Mouse (Mus musculus) hindbrain, postnatal 0 days (tissue): ENCODE measurements around the gene Nell2. TPM values are rescaled to one million over a fixed set of nuclear protein-coding genes. Genes with fewer than 3 reads are reported as not detected.

Source experiments
- ATAC-seq: fragments of 200-750 bp; cut with Nextera tagmentation; 2 replicates; pipeline ENCODE4 v1.8.0; 2017; ENCODE audit warnings: mild to moderate bottlenecking, moderate TSS enrichment, moderate library complexity
- DNase-seq: peaks from one replicate; pipeline ENCODE4 v3.0.0-alpha.2; 2015; ENCODE audit warnings: low spot score
- H3K27ac ChIP-seq: fragments of 300-500 bp; sonication (generic); 2 replicates; pipeline ENCODE4 v1.5.1; 2014; ENCODE audit warnings: mild to moderate bottlenecking
- H3K27me3 ChIP-seq: fragments of 300-500 bp; sonication (generic); 2 replicates; pipeline ENCODE4 v1.6.1; 2014; ENCODE audit warnings: low read length, mixed read lengths; ENCODE audit not compliant: insufficient read depth
- H3K36me3 ChIP-seq: fragments of 300-500 bp; sonication (generic); 2 replicates; pipeline ENCODE4 v1.6.1; 2014; ENCODE audit warnings: low read length, mixed read lengths; ENCODE audit not compliant: insufficient read depth
- H3K4me1 ChIP-seq: fragments of 300-500 bp; sonication (generic); 2 replicates; pipeline ENCODE4 v1.6.1; 2014; ENCODE audit warnings: antibody characterized with exemption, low read length, mixed read lengths; ENCODE audit not compliant: insufficient read depth
- H3K4me2 ChIP-seq: fragments of 300-500 bp; sonication (generic); 2 replicates; pipeline ENCODE4 v1.6.1; 2014; ENCODE audit warnings: low read depth, mild to moderate bottlenecking, low read length, moderate library complexity, mixed read lengths
- H3K4me3 ChIP-seq: fragments of 300-500 bp; sonication (generic); 2 replicates; pipeline ENCODE4 v1.5.1; 2014; ENCODE audit warnings: low read length
- H3K9ac ChIP-seq: fragments of 300-500 bp; sonication (generic); replicated peaks from 2 replicates; pipeline ENCODE4 v1.6.1; 2014; ENCODE audit warnings: mild to moderate bottlenecking, low read length, moderate library complexity, mixed read lengths
- H3K9me3 ChIP-seq: fragments of 300-500 bp; sonication (generic); 2 replicates; pipeline ENCODE4 v1.6.1; 2016; ENCODE audit warnings: low read length, mixed read lengths
- CTCF ChIP-seq: IDR thresholded peaks from 2 replicates; pipeline ENCODE4 v1.5.1; 2016; ENCODE audit warnings: antibody characterized with exemption, control low read depth, low read depth
- whole genome bisulfite sequencing: fragments of 180-500 bp; shearing (Covaris S2); extraction: QIAGEN DNeasy Blood & Tissue Kit; methylation state at CpG from one replicate; pipeline ENCODE4 v1.1.7; 2014; 5-methylcytosine and 5-hydroxymethylcytosine counted together
- polyA plus RNA-seq: library from polyadenylated mRNA; unstranded; fragments of >200 nt; fragmentation: Nextera tagmentation; extraction: Ambion mirVana; gene quantifications from 2 replicates; pipeline ENCODE4 v1.2.1, GENCODE M21; 2015
- total RNA-seq: library from RNA; depleted of rRNA; stranded (reverse); fragments of >200 nt; gene quantifications from 2 replicates; pipeline ENCODE4 v1.2.3, GENCODE M21; 2014

Nell2 gene
- total and polyA plus RNA-seq, 2 experiments from 2014 or later, result 148 to 173 TPM

DNA sequence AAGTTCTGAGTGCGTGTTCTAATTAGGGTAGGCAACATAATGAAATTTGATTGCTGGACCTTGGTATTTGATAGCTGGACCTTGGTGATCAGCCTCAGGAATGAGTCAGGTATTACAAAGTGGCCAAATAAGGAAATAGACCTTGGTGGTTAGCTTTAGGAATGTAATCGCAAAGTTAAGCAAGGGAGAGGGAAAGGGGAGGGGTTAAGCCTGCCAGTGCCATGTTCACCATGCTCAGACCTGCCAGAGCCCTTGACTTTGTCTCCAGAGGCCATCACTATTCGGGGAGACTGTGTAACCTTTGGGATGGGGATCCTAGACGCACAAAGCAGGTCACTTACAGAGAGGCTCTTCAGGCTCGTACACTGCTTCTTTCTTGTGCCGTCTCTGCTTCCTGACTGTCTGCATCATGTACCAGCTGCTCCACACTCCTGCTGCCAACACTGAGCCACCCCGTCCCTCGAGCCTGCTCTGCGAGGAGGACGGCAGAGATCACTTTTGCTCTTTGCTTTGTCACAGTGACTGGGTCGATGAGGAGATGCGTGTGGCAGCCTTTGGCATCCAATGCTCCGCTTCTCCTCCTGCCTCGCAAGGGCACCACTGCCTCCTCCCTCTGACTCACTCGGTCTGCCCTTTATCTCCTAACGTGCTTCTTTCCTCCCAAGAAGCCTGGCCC, 157.5 kb downstream of the Nell2 start:
- Histone ChIP-seq H3K27me3 (no peaks in the 10 kb centered on the region), H3K4me1 (no peaks in the 10 kb centered on the region), H3K27ac (no peak overlapping the region), H3K9ac (no peak overlapping the region), H3K4me2 (no peak overlapping the region), H3K4me3 (no peak overlapping the region), H3K9me3 (no peaks in the 10 kb centered on the region), H3K36me3 (no peaks in the 10 kb centered on the region)
- 53% methylated on average over 16 of the region's 16 CpGs for WGBS
- no peak for TF ChIP-seq CTCF
- peak; percentile 61 for ATAC-seq
- peak; percentile 46 for DNase-seq

DNA sequence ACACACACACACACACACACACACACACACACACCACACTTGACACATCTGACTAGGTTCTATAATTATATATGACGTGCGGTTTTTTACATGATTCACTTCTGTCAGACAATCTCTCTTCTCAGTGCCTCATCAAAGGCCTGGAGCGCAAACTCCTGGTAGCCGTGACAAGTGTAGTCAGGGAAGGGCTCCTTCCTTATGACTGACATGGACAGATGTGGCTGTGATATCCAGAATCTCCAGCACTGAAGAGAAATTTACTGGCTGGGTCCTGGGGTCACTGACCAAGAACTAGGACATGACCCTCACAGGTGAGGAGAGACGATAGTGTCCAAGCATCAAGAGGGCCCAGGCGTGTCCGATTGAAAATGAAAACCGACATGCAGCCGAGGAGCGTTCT, 160.2 kb downstream of the Nell2 start:
- no peak for DNase-seq
- Histone ChIP-seq H3K36me3 (no peaks in the 10 kb centered on the region), H3K4me3 (no peak overlapping the region), H3K4me2 (no peak overlapping the region), H3K27ac (no peak overlapping the region), H3K27me3 (no peaks in the 10 kb centered on the region), H3K4me1 (no peaks in the 10 kb centered on the region), H3K9me3 (no peaks in the 10 kb centered on the region), H3K9ac (no peak overlapping the region)
- WGBS, result 93% methylated on average over 10 of the region's 10 CpGs
- TF ChIP-seq CTCF, result no peak
- no peak for ATAC-seq

DNA sequence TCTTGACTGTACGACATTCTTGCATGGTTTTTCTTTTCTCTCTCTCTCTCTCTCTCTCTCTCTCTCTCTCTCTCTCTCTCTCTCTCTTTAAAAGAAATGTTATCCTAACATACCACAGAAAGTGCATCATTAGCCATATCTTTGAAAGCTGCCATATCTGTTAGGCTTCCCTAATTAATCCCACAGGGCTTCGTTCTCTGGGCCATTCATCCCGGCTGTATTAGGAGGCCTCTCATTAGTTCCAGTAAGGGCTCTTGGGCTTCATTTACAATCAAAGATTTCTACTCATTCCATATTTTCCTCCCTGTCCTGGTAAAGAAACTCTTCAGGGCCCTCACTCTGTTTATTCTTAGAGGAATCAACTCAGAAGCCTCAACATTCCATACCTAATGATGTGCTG, 161.9 kb downstream of the Nell2 start:
- Histone ChIP-seq H3K4me1 (no peaks in the 10 kb centered on the region), H3K9ac (no peak overlapping the region), H3K4me2 (no peak overlapping the region), H3K9me3 (no peaks in the 10 kb centered on the region), H3K36me3 (no peaks in the 10 kb centered on the region), H3K27ac (no peak overlapping the region), H3K27me3 (no peaks in the 10 kb centered on the region), H3K4me3 (no peak overlapping the region)
- TF ChIP-seq CTCF, result no peak
- ATAC-seq, result no peak
- WGBS, result 74% methylated on average over 3 of the region's 3 CpGs
- DNase-seq, result no peak

DNA sequence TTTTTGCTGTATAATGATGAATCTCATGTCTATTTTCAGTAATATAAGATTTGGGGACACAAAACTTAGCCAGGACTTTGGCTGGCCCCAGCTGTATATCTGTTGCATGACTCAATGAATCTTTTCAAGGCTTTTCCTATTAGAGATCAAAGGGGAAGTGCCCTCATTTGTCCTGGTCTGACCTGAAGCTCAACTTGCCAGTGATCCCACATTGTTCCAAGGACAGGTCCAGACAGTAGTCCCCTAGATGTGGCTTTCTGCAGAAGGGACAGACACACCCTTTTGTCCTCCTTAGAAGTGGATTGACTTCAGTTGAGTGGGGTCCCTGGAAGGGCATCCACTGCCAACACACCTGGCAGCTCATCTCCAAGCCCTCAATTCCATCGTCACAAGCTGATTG, 173.6 kb downstream of the Nell2 start:
- Histone ChIP-seq H3K9me3 (0 out of 2 replicates have a peak, but pooled peaks cover 3% of the 10 kb centered on the region), H3K27ac (no peak overlapping the region), H3K4me2 (no peak overlapping the region), H3K4me3 (no peak overlapping the region), H3K36me3 (no peaks in the 10 kb centered on the region), H3K4me1 (no peaks in the 10 kb centered on the region), H3K9ac (no peak overlapping the region), H3K27me3 (no peaks in the 10 kb centered on the region)
- no peak for DNase-seq
- no peak for TF ChIP-seq CTCF
- no peak for ATAC-seq
- 67% methylated on average over 1 of the region's 1 CpGs for WGBS

DNA sequence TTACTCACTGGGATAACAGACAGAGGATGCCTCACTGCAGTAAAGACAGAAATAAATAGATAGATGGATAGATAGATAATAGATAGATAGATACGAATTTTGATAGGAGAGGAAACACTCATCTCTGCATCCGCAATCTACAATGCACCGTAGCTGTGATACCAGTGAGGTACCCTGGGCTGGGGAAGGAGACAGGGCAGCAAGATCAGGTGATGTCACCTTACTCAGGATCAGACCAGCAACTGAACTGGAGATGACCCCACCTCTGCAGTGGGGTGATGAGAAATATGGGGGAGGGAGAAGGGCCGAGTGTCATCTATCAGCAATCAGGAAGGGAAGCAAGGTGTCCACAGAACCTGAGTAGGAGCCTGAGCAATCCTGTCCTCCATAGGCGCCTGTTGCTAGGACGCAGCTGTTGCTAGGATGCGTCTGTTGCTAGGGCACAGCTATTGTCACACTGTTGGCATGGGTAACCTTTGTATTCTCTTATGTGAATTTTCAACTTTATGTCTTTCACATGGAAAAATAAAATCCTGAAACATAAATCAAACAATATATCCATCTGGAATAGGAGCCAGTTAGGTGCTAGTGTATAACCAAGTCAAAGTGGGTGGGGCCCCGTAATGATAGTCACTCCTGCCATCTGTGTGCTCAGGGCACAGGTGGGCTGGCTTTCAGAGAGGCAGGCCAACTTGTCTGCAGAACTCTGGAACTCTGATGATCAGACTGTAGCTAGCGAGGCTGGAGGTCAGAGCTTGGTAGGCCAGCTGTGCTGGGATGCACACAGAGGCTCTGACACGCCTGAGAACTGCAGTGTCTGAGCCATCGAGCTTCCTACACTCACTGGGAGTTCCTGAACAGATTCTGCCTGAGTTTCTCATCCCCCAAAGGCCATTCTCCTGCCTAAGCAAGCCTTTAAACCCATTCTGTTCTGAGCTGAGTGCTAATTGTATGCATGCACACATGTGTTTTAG, 193.7 kb downstream of the Nell2 start:
- H3K4me3 ChIP-seq, result no peak overlapping the region
- H3K4me1 ChIP-seq, result no peaks in the 10 kb centered on the region
- no peak for TF ChIP-seq CTCF
- 43% methylated on average over 11 of the region's 11 CpGs for WGBS
- H3K27ac ChIP-seq, result 0 out of 2 replicates have a peak overlapping the region, but pooled peaks have one; percentile 12
- no peak overlapping the region for H3K4me2 ChIP-seq
- no peaks in the 10 kb centered on the region for H3K9me3 ChIP-seq
- no peak overlapping the region for H3K9ac ChIP-seq
- DNase-seq, result peak; percentile 41
- peak; percentile 76; the same call in 1 of the 2 replicates for ATAC-seq
- no peaks in the 10 kb centered on the region for H3K36me3 ChIP-seq
- H3K27me3 ChIP-seq, result no peaks in the 10 kb centered on the region

DNA sequence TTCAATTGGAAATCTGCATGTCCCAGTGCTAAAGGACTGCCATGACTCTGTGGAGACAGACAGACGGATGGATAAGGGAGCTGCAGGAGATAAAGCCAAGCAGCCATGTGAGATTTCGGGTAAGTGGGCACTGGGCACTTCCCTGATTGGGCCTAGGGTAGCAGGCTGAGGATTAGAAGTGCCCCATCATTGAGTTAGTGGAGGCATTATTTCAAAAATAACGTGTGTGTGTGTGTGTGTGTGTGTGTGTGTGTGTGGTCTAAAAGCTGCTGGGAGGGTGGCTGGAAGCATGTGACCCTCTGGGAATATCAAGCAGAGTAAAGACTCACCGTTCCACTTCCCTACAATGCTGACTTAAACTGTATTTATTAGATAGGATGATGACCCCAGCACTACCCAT, 195.1 kb downstream of the Nell2 start:
- WGBS, result 67% methylated on average over 4 of the region's 4 CpGs
- Histone ChIP-seq H3K27me3 (no peaks in the 10 kb centered on the region), H3K4me1 (no peaks in the 10 kb centered on the region), H3K9ac (no peak overlapping the region), H3K9me3 (no peaks in the 10 kb centered on the region), H3K27ac (no peak overlapping the region), H3K4me3 (no peak overlapping the region), H3K36me3 (no peaks in the 10 kb centered on the region), H3K4me2 (no peak overlapping the region)
- TF ChIP-seq CTCF, result no peak
- no peak for ATAC-seq
- no peak for DNase-seq
